ENCODE assay signal across 22 mouse cellular contexts in the genomic region with DNA sequence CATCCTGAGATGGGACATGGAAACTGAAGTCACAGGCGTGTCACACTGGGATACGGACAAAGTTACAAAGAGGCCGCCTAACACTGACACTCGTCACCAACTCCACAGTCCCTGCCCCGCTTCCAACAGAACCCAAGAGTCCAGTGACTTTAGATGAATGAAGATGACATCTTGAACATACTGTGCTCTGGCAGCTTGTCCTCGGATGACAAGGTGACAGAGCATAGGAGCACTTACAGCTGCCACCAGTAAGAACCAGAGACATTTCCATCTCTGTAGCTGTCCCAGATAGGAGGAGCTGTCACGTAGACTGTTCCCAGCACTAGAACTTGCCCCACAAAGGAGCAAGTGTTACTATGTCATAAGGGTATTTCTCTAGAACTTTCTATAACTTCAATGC. TPM values are rescaled to one million over a fixed set of nuclear protein-coding genes. Genes with fewer than 3 reads are reported as not detected.
DNase-seq lines count a peak whose midpoint lies in the region; ATAC-seq and TF ChIP-seq lines count a peak whose summit lies in the region.
"Had no signal": no experiment of that assay in that cellular context is flagged by ENCODE, and none has a peak within 500 bp of the region (broad histone marks: within the 10 kb centered on the region; RNA-seq: fewer than 3 reads in every experiment).

No protein-coding gene starts in this region.

- TF ChIP-seq EP300 in lung, postnatal 0 days (IDR thresholded peaks at IDR 0.05): peak; percentile 93

- no peak overlapping the region for H3K9ac ChIP-seq in lung, embryonic 14.5 days
- H3K9ac ChIP-seq in lung, postnatal 0 days (replicated peaks; ENCODE audit: low read depth): no peak overlapping the region
- no peak overlapping the region for H3K9ac ChIP-seq in hindbrain, postnatal 0 days (replicated peaks; ENCODE audit: low read length)
- H3K9ac ChIP-seq: embryonic facial prominence, embryonic 15.5 days; forebrain, embryonic 15.5 days; hindbrain, embryonic 14.5 days; limb, embryonic 15.5 days; liver, embryonic 15.5 days; stomach, embryonic 15.5 days had no signal

- no peaks in the 10 kb centered on the region for H3K9me3 ChIP-seq in lung, embryonic 14.5 days (ENCODE audit: low read depth, low read length)
- H3K9me3 ChIP-seq in lung, postnatal 0 days (ENCODE audit: low read length): no peaks in the 10 kb centered on the region
- no peaks in the 10 kb centered on the region for H3K9me3 ChIP-seq in hindbrain, postnatal 0 days (ENCODE audit: low read length)
- H3K9me3 ChIP-seq: embryonic facial prominence, embryonic 15.5 days; forebrain, embryonic 15.5 days; limb, embryonic 15.5 days; liver, embryonic 15.5 days; midbrain, embryonic 10.5 days; stomach, embryonic 15.5 days had no signal

- ATAC-seq in lung, embryonic 14.5 days (ENCODE audit: insufficient read depth): peak; percentile 91
- peak; percentile 91 for ATAC-seq in lung, postnatal 0 days
- ATAC-seq in hindbrain, postnatal 0 days: no peak
- no peak for ATAC-seq in CD4-positive, CD25-positive, alpha-beta regulatory T cell, adult 4 months
- ATAC-seq: forebrain, embryonic 15.5 days had no signal

- peaks cover 65% of the 10 kb centered on the region for H3K36me3 ChIP-seq in lung, embryonic 14.5 days (ENCODE audit: insufficient read depth)
- peaks cover 56% of the 10 kb centered on the region for H3K36me3 ChIP-seq in lung, postnatal 0 days (ENCODE audit: insufficient read depth, low read length)
- no peaks in the 10 kb centered on the region for H3K36me3 ChIP-seq in hindbrain, postnatal 0 days (ENCODE audit: insufficient read depth, low read length)
- H3K36me3 ChIP-seq: forebrain, embryonic 15.5 days; midbrain, embryonic 10.5 days had no signal

- no peak overlapping the region for H3K4me2 ChIP-seq in lung, embryonic 14.5 days
- H3K4me2 ChIP-seq in lung, postnatal 0 days (replicated peaks; ENCODE audit: low read depth, low read length): no peak overlapping the region
- H3K4me2 ChIP-seq in hindbrain, postnatal 0 days (ENCODE audit: low read depth, low read length): no peak overlapping the region
- H3K4me2 ChIP-seq: embryonic facial prominence, embryonic 15.5 days; forebrain, embryonic 15.5 days; hindbrain, embryonic 14.5 days; limb, embryonic 15.5 days; liver, embryonic 15.5 days; stomach, embryonic 15.5 days had no signal

- H3K4me3 ChIP-seq in lung, embryonic 14.5 days (ENCODE audit: low read depth, low read length): no peak overlapping the region
- no peak overlapping the region for H3K4me3 ChIP-seq in lung, postnatal 0 days (ENCODE audit: low read depth, low read length)
- H3K4me3 ChIP-seq in hindbrain, postnatal 0 days (ENCODE audit: low read length): no peak overlapping the region
- H3K4me3 ChIP-seq: embryonic facial prominence, embryonic 15.5 days; forebrain, embryonic 15.5 days; limb, embryonic 15.5 days; liver, embryonic 15.5 days; midbrain, embryonic 10.5 days; stomach, embryonic 15.5 days had no signal

- no peaks in the 10 kb centered on the region for H3K27me3 ChIP-seq in lung, embryonic 14.5 days (ENCODE audit: insufficient read depth, low read length)
- no peaks in the 10 kb centered on the region for H3K27me3 ChIP-seq in lung, postnatal 0 days (replicated peaks; ENCODE audit: insufficient read depth, low read length)
- no peaks in the 10 kb centered on the region; the same call in 1 of the 2 replicates for H3K27me3 ChIP-seq in hindbrain, postnatal 0 days (ENCODE audit: insufficient read depth, low read length)
- H3K27me3 ChIP-seq: embryonic facial prominence, embryonic 15.5 days; forebrain, embryonic 15.5 days; limb, embryonic 15.5 days; liver, embryonic 15.5 days; stomach, embryonic 15.5 days had no signal

- H3K4me1 ChIP-seq in lung, embryonic 14.5 days (ENCODE audit: insufficient read depth): peaks cover 20% of the 10 kb centered on the region
- peaks cover 20% of the 10 kb centered on the region; the same call in 1 of the 2 replicates for H3K4me1 ChIP-seq in lung, postnatal 0 days (ENCODE audit: insufficient read depth, low read depth, low read length)
- H3K4me1 ChIP-seq in hindbrain, postnatal 0 days (ENCODE audit: insufficient read depth, low read length): 0 out of 2 replicates have a peak, but pooled peaks cover 3% of the 10 kb centered on the region
- H3K4me1 ChIP-seq: embryonic facial prominence, embryonic 15.5 days had no signal

- DNase-seq in gastrocnemius, adult 18-20 months (ENCODE audit: low spot score): peak; percentile 58
- no peak for DNase-seq in gastrocnemius, postnatal 10 days
- peak; percentile 87 for DNase-seq in lung, embryonic 14.5 days
- no peak for DNase-seq in lung, postnatal 25 days (ENCODE audit: low spot score)
- DNase-seq in lung, postnatal 0 days (ENCODE audit: low spot score): peak; percentile 90
- no peak for DNase-seq in hindbrain, postnatal 0 days (ENCODE audit: low spot score)
- DNase-seq: adrenal gland, postnatal 14 days; cerebellum, adult 9-11 months; gastrocnemius, postnatal 25 days; left cerebral cortex, postnatal 4 days; right cerebral cortex, adult 18-20 months; right cerebral cortex, postnatal 4 days; thymus, postnatal 36 days had no signal

- peak overlapping the region; percentile 26 for H3K27ac ChIP-seq in lung, embryonic 14.5 days (ENCODE audit: low read depth)
- H3K27ac ChIP-seq in lung, postnatal 0 days (ENCODE audit: low read length): peak overlapping the region; percentile 81; the same call in 1 of the 2 replicates
- H3K27ac ChIP-seq in hindbrain, postnatal 0 days: no peak overlapping the region
- H3K27ac ChIP-seq: embryonic facial prominence, embryonic 15.5 days; forebrain, embryonic 15.5 days; hindbrain, embryonic 14.5 days; kidney, postnatal 0 days; limb, embryonic 15.5 days; liver, embryonic 15.5 days; midbrain, embryonic 10.5 days; stomach, embryonic 15.5 days had no signal

- 31% methylated on average over 7 of the region's 7 CpGs for WGBS in lung, embryonic 14.5 days
- WGBS in lung, postnatal 0 days: 61% methylated on average over 7 of the region's 7 CpGs
- 86% methylated on average over 7 of the region's 7 CpGs for WGBS in hindbrain, postnatal 0 days

- TF ChIP-seq CTCF in lung, embryonic 14.5 days (IDR thresholded peaks at IDR 0.05; ENCODE audit: low read depth): no peak
- TF ChIP-seq CTCF in lung, postnatal 0 days (IDR thresholded peaks at IDR 0.05): 0 out of 2 replicates have a peak, but pooled peaks have one; percentile 29
- TF ChIP-seq CTCF in hindbrain, postnatal 0 days (IDR thresholded peaks at IDR 0.05; ENCODE audit: low read depth): no peak

RNA-seq across cellular contexts. Expression of a gene that starts 18.4 kb away (rescaled TPM):
- total RNA-seq in gastrocnemius, adult 18-20 months (2021): 10 to 100 TPM; 40.7 to 47.3 TPM
- 10 to 100 TPM; 55.0 to 69.1 TPM for total RNA-seq in gastrocnemius, postnatal 10 days (2021)
- polyA plus RNA-seq in lung, embryonic 14.5 days (2014; fragmentation: Nextera tagmentation; extraction: Ambion mirVana): 40.8 and 41.7 TPM in 2 replicates
- polyA plus RNA-seq in lung, postnatal 0 days (2015; fragmentation: Nextera tagmentation; extraction: Ambion mirVana): 97.0 TPM in 2 replicates
- 13.6 and 14.4 TPM in 2 replicates for total RNA-seq in hindbrain, postnatal 0 days (2014; rRNA removed)
- polyA plus RNA-seq in hindbrain, postnatal 0 days (2015; fragmentation: Nextera tagmentation; extraction: Ambion mirVana): 6.5 and 7.1 TPM in 2 replicates
- 1 to 10 TPM; 3.1 to 4.4 TPM for polyA plus RNA-seq in CD4-positive, CD25-positive, alpha-beta regulatory T cell, adult 4 months (2017; shearing (Covaris generic))

Comparison
In these comparisons a context has a peak if more than half of its experiments do, and no peak if none do; other contexts are left out.
1. DNase-seq: peak in gastrocnemius, adult 18-20 months (single experiment), lung, embryonic 14.5 days (single experiment) and lung, postnatal 0 days (single experiment); none in gastrocnemius, postnatal 10 days (single experiment), lung, postnatal 25 days (single experiment) and hindbrain, postnatal 0 days (single experiment).
2. ATAC-seq: peak in lung, embryonic 14.5 days (single experiment) and lung, postnatal 0 days (single experiment); none in hindbrain, postnatal 0 days (single experiment) and CD4-positive, CD25-positive, alpha-beta regulatory T cell, adult 4 months (single experiment).